Mouse (Mus musculus): Measurements from ENCODE around the gene Olfr223. TPM values are rescaled to one million over a fixed set of nuclear protein-coding genes. Genes with fewer than 3 reads are reported as not detected.

Olfr223 gene
- polyA plus RNA-seq, 1 experiment from 2014 or later: not detected

Other genes starting within 250 kb of the Olfr223 start
- not detected in 2 replicates for gene Prss38, start 217.6 kb downstream of the Olfr223 start, polyA plus RNA-seq (2015; fragmentation: Nextera tagmentation; extraction: Ambion mirVana)
- gene Jmjd4, start 143.2 kb downstream of the Olfr223 start, polyA plus RNA-seq (2015; fragmentation: Nextera tagmentation; extraction: Ambion mirVana): 14.3 and 15.2 TPM in 2 replicates
- gene Snap47, start 142.1 kb downstream of the Olfr223 start, polyA plus RNA-seq (2015; fragmentation: Nextera tagmentation; extraction: Ambion mirVana): 448 and 460 TPM in 2 replicates
- 12.7 and 13.2 TPM in 2 replicates for gene Zfp867, start 120.8 kb downstream of the Olfr223 start, polyA plus RNA-seq (2015; fragmentation: Nextera tagmentation; extraction: Ambion mirVana)
- gene Zkscan17, start 66.5 kb downstream of the Olfr223 start, polyA plus RNA-seq (2015; fragmentation: Nextera tagmentation; extraction: Ambion mirVana): 14.8 and 15.9 TPM in 2 replicates
- gene Nlrp3, start 51.7 kb downstream of the Olfr223 start, polyA plus RNA-seq (2015; fragmentation: Nextera tagmentation; extraction: Ambion mirVana): 0.18 and 0.21 TPM in 2 replicates
- gene Olfr222, start 17.1 kb downstream of the Olfr223 start, polyA plus RNA-seq (2015; fragmentation: Nextera tagmentation; extraction: Ambion mirVana): not detected in 2 replicates
- 36.6 and 37.9 TPM in 2 replicates for gene Mprip, start 68.0 kb upstream of the Olfr223 start, polyA plus RNA-seq (2015; fragmentation: Nextera tagmentation; extraction: Ambion mirVana)
- gene Pld6, start 194.4 kb upstream of the Olfr223 start, polyA plus RNA-seq (2015; fragmentation: Nextera tagmentation; extraction: Ambion mirVana): 4.7 and 5.0 TPM in 2 replicates
- 39.6 and 41.0 TPM in 2 replicates for gene Flcn, start 216.7 kb upstream of the Olfr223 start, polyA plus RNA-seq (2015; fragmentation: Nextera tagmentation; extraction: Ambion mirVana)
- 61.5 and 64.1 TPM in 2 replicates for gene Nt5m, start 246.2 kb upstream of the Olfr223 start, polyA plus RNA-seq (2015; fragmentation: Nextera tagmentation; extraction: Ambion mirVana)
- gene Cops3, start 246.5 kb upstream of the Olfr223 start, polyA plus RNA-seq (2015; fragmentation: Nextera tagmentation; extraction: Ambion mirVana): 205 and 210 TPM in 2 replicates

Data from hindbrain, embryonic 13.5 days (tissue).